Mouse (Mus musculus) stomach, postnatal 0 days (tissue): ENCODE results near the gene Tnfsf4. TPM values are rescaled to one million over a fixed set of nuclear protein-coding genes. Genes with fewer than 3 reads are reported as not detected.

ENCODE experiments used
- ATAC-seq: fragments of 200-750 bp; cut with Nextera tagmentation; 2 replicates; pipeline ENCODE4 v1.8.0; 2017; ENCODE audit not compliant: low FRiP score, low TSS enrichment
- DNase-seq: peaks from one replicate; pipeline ENCODE4 v3.0.0-alpha.2; 2016; ENCODE audit warnings: low spot score
- H3K27ac ChIP-seq: fragments of 300-500 bp; sonication (generic); replicated peaks from 2 replicates; pipeline ENCODE4 v1.5.1; 2014; ENCODE audit warnings: mild to moderate bottlenecking, control low read depth
- H3K27me3 ChIP-seq: fragments of 300-500 bp; sonication (generic); 2 replicates; pipeline ENCODE4 v1.6.1; 2014; ENCODE audit warnings: low read length; ENCODE audit not compliant: control insufficient read depth, insufficient read depth
- H3K36me3 ChIP-seq: fragments of 300-500 bp; sonication (generic); 2 replicates; pipeline ENCODE4 v1.6.1; 2014; ENCODE audit warnings: low read length, mixed read lengths; ENCODE audit not compliant: control insufficient read depth, insufficient read depth
- H3K4me1 ChIP-seq: fragments of 300-500 bp; sonication (generic); replicated peaks from 2 replicates; pipeline ENCODE4 v1.6.1; 2014; ENCODE audit warnings: antibody characterized with exemption; ENCODE audit not compliant: control insufficient read depth, insufficient read depth
- H3K4me2 ChIP-seq: fragments of 300-500 bp; sonication (generic); replicated peaks from 2 replicates; pipeline ENCODE4 v1.6.1; 2014; ENCODE audit warnings: low read depth, mild to moderate bottlenecking, control low read depth, moderate library complexity
- H3K4me3 ChIP-seq: fragments of 300-500 bp; sonication (generic); 2 replicates; pipeline ENCODE4 v1.5.1; 2014; ENCODE audit warnings: low read depth, low read length, control low read depth
- H3K9ac ChIP-seq: fragments of 300-500 bp; sonication (generic); 2 replicates; pipeline ENCODE4 v1.6.1; 2014; ENCODE audit warnings: mild to moderate bottlenecking, low read length, control low read depth, mixed read lengths
- H3K9me3 ChIP-seq: fragments of 300-500 bp; sonication (generic); 2 replicates; pipeline ENCODE4 v1.6.1; 2016; ENCODE audit warnings: low read length; ENCODE audit not compliant: control insufficient read depth
- CTCF ChIP-seq: IDR thresholded peaks from 2 replicates; pipeline ENCODE4 v1.5.1; 2016; ENCODE audit warnings: antibody characterized with exemption, low read depth, mild to moderate bottlenecking, moderate library complexity
- EP300 ChIP-seq: optimal IDR thresholded peaks from 2 replicates; pipeline ENCODE3; 2016; ENCODE audit warnings: antibody characterized with exemption
- WGBS: fragments of 180-500 bp; shearing (Covaris S2); extraction: QIAGEN DNeasy Blood & Tissue Kit; methylation state at CpG from one replicate; pipeline ENCODE4 v1.1.7; 2014; 5-methylcytosine and 5-hydroxymethylcytosine counted together
- polyA plus RNA-seq: library from polyadenylated mRNA; unstranded; fragments of >200 nt; fragmentation: Nextera tagmentation; extraction: Ambion mirVana; gene quantifications from 2 replicates; pipeline ENCODE4 v1.2.1, GENCODE M21; 2015

Tnfsf4 gene
- polyA plus RNA-seq, 1 experiment from 2014 or later, result 0.24 TPM

GRCm38 (mm10) chr1:161427057-161427311, 31.8 kb downstream of the Tnfsf4 start:
- TF ChIP-seq EP300 (no peak), CTCF (no peak)
- DNase-seq (no peak), ATAC-seq (no peak)
- no peaks in the 10 kb centered on the region for H3K36me3 ChIP-seq
- no peaks in the 10 kb centered on the region for H3K4me1 ChIP-seq
- H3K4me2 ChIP-seq, result no peak overlapping the region
- H3K4me3 ChIP-seq, result no peak overlapping the region
- H3K9me3 ChIP-seq, result no peaks in the 10 kb centered on the region
- no peak overlapping the region for H3K27ac ChIP-seq
- H3K9ac ChIP-seq, result no peak overlapping the region
- H3K27me3 ChIP-seq, result no peaks in the 10 kb centered on the region
- WGBS, result 43% methylated on average over 1 of the region's 1 CpGs

GRCm38 (mm10) chr1:161435781-161436180, 40.6 kb downstream of the Tnfsf4 start:
- TF ChIP-seq CTCF (no peak), EP300 (no peak)
- Histone ChIP-seq H3K36me3 (no peaks in the 10 kb centered on the region), H3K9me3 (no peaks in the 10 kb centered on the region), H3K9ac (no peak overlapping the region), H3K4me1 (no peaks in the 10 kb centered on the region), H3K27me3 (no peaks in the 10 kb centered on the region), H3K27ac (no peak overlapping the region), H3K4me3 (no peak overlapping the region), H3K4me2 (no peak overlapping the region)
- ATAC-seq (no peak), DNase-seq (no peak)
- 79% methylated on average over 2 of the region's 2 CpGs for WGBS

GRCm38 (mm10) chr1:161436503-161436902, 41.3 kb downstream of the Tnfsf4 start:
- Histone ChIP-seq H3K4me1 (no peaks in the 10 kb centered on the region), H3K9ac (no peak overlapping the region), H3K9me3 (no peaks in the 10 kb centered on the region), H3K27ac (no peak overlapping the region), H3K4me3 (no peak overlapping the region), H3K27me3 (no peaks in the 10 kb centered on the region), H3K36me3 (no peaks in the 10 kb centered on the region), H3K4me2 (no peak overlapping the region)
- no peak for DNase-seq
- TF ChIP-seq EP300 (no peak), CTCF (no peak)
- no peak for ATAC-seq
- 76% methylated on average over 6 of the region's 6 CpGs for WGBS

- TF ChIP-seq EP300 (peak; percentile 83), CTCF (peak; percentile 56)
- Histone ChIP-seq H3K4me2 (no peak overlapping the region), H3K4me3 (no peak overlapping the region), H3K4me1 (peaks cover 3% of the 10 kb centered on the region; the same call in 1 of the 2 replicates), H3K27ac (peak overlapping the region; percentile 53), H3K9me3 (no peaks in the 10 kb centered on the region), H3K36me3 (no peaks in the 10 kb centered on the region), H3K27me3 (no peaks in the 10 kb centered on the region), H3K9ac (no peak overlapping the region)
- DNase-seq (peak; percentile 45), ATAC-seq (peak; percentile 85)
- WGBS, result 57% methylated on average over 7 of the region's 7 CpGs
Observed at GRCm38 (mm10) chr1:161444858-161445257, 49.6 kb downstream of the Tnfsf4 start.

GRCm38 (mm10) chr1:161451683-161452245, 56.6 kb downstream of the Tnfsf4 start:
- TF ChIP-seq CTCF (no peak), EP300 (no peak)
- 20% methylated on average over 3 of the region's 3 CpGs for WGBS
- Histone ChIP-seq H3K27me3 (no peaks in the 10 kb centered on the region), H3K9me3 (no peaks in the 10 kb centered on the region), H3K4me3 (no peak overlapping the region), H3K36me3 (no peaks in the 10 kb centered on the region), H3K4me1 (no peaks in the 10 kb centered on the region), H3K27ac (no peak overlapping the region), H3K4me2 (no peak overlapping the region), H3K9ac (no peak overlapping the region)
- DNase-seq, result no peak
- no peak for ATAC-seq

GRCm38 (mm10) chr1:161452250-161452649, 57.0 kb downstream of the Tnfsf4 start:
- Histone ChIP-seq H3K27ac (no peak overlapping the region), H3K36me3 (no peaks in the 10 kb centered on the region), H3K4me3 (no peak overlapping the region), H3K4me2 (no peak overlapping the region), H3K4me1 (no peaks in the 10 kb centered on the region), H3K27me3 (no peaks in the 10 kb centered on the region), H3K9me3 (no peaks in the 10 kb centered on the region), H3K9ac (no peak overlapping the region)
- TF ChIP-seq EP300 (no peak), CTCF (no peak)
- WGBS, result 92% methylated on average over 1 of the region's 1 CpGs
- ATAC-seq (no peak), DNase-seq (no peak)
